Mouse (Mus musculus) stomach, adult 2 months (tissue): ENCODE data around the gene Immp1l. TPM values are rescaled to one million over a fixed set of nuclear protein-coding genes. Genes with fewer than 3 reads are reported as not detected.

ENCODE experiments used
- polyA plus RNA-seq: library from polyadenylated mRNA; depleted of rRNA; stranded (reverse); fragments of >200 nt; gene quantifications from 2 replicates; pipeline ENCODE4 v1.2.3, GENCODE M21; 2012; rRNA removed

Gene Immp1l
- 0.78 and 1.3 TPM in 2 replicates for polyA plus RNA-seq

DNA sequence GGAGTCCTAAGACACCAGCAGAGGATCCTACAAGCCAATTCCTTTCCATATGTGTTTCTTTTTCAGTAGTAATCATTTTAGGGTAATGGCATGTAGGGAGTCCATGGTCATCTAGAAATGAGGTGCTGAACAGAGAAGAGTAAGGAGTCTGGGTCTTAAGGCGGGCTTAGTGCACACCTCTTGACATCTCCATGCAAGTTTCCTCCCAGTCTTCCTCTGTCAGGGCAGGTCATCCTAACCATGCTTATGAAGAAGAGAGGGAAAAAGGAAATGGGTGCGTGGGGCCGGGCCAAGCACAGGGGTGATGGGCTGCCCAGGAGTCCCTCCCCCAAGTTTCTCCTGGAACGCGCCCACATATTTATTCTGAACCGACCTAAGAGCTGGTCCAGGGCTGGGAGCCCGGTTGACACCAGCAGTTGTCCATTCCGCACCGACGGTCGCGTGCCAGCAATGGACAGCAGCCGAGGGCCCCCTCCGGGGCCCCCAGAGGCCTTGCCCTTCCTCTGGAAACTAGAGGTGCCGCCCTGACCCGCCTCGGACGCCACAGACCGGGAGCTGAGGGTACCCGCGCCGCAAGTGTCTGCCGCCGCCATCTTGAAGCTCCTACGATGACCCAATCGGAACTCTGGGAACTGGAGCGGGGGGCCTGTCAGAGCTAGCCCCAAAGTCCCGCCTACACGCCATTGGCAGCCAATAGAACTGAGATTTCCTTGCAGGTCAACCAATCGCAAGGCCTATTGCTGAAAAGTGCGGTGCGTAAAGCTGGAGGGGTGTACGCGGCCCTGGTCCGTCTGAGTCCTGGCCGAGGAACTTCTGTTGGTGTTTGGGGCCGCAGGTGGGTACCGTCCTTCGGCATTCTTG, at the start of gene Immp1l, which contains the start of gene Elp4:
TSS of gene Immp1l (plus strand) at position 743 of the 861 bp plus-strand sequence.
TSS of gene Elp4 (minus strand) at position 669 of the 861 bp plus-strand sequence.

DNA sequence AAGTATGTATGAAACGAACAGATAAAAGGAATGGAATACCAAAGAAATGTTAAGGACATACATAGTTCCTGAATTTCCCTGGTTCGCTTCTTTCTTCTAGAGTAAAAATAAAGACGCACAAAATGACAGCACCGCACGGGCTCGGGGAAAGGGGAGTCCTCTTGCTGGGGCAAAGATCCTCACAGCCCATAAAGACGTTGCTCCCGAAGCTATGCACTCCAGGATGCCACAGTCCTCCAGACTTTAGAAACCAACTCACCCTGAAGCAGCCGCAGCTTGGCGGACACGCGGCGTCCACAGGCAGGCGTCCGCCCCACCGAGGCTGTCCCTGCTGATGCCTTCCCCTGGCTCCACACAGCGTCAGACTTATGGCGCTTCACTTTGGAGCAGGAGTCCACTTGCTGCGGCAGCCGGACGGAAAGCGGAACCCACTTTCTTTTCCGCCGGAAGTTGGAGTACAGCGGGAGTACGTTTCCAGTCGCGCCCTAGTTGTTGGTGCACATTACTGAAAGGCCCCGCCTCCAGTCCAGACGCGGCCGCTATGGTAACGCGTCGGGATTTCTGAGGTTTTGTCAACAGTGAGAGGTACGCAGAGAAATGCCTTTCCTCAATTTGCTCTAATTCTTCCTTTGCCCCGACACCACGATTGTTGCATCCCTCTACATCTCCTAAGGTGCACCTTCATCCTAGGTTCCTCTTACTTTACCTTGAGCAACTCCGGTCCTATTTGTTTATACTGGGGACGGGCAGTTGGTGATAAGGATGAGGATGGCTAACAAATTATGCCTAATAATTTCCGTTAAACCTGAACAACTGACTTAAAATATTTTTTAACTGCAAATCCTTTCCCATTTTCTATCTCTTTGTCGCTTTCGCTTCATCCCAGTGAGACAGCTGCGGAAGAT, 98.6 kb downstream of the Immp1l start, which contains the start of gene Dnajc24:
TSS of gene Dnajc24 (minus strand) at position 715 of the 905 bp plus-strand sequence.

Other genes starting within 250 kb of the Immp1l start
- gene Pax6, start 235.7 kb upstream of the Immp1l start, polyA plus RNA-seq: 0.39 and 0.83 TPM in 2 replicates
- gene Elp4, start 74 bp upstream of the Immp1l start, polyA plus RNA-seq: 3.0 and 7.1 TPM in 2 replicates
- gene Dnajc24, start 98.9 kb downstream of the Immp1l start, polyA plus RNA-seq: 2.0 and 2.5 TPM in 2 replicates